Mouse (Mus musculus) gastrocnemius, adult 8-10 months (tissue): ENCODE results near the gene Ftl1. TPM values are rescaled to one million over a fixed set of nuclear protein-coding genes. Genes with fewer than 3 reads are reported as not detected.
"Not testable (repeated sequence)": the region's sequence is repeated elsewhere in the genome, so short reads cannot be mapped to it uniquely, and the experiment has no call there.

ENCODE experiments used
- DNase-seq, 2 experiments: peaks; one replicate each; pipeline ENCODE4 v3.0.0; 2022; ENCODE audit warnings: low spot score in 2 of 2
- total RNA-seq, 4 experiments: library from RNA; stranded (reverse); gene quantifications; 2 replicates each; pipeline ENCODE4 v1.2.4; 2022

Gene Ftl1
- total RNA-seq, 4 experiments from 2014 or later, result 83.2 to 132 (median 121) TPM

DNA sequence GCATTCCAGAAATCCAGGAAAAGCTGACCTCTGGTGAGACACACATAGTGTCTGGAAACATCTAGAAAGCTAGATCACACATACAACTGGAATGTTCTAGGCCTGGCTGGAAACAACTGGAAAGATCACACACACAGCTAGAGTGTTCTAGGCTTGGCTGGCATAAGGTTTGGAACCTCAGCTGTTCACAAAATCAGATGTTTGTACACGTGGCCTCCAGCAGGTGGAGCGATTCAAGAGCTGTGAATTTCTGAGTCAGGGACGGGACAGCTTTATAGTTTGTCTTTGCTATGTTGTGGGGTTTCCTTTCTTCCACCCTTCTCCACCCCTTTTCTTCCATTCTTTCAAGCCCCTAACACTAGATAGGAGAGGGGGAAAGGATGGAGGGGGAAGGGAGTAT lies 17.3 kb upstream of the Ftl1 start:
- DNase-seq, result no peak

DNA sequence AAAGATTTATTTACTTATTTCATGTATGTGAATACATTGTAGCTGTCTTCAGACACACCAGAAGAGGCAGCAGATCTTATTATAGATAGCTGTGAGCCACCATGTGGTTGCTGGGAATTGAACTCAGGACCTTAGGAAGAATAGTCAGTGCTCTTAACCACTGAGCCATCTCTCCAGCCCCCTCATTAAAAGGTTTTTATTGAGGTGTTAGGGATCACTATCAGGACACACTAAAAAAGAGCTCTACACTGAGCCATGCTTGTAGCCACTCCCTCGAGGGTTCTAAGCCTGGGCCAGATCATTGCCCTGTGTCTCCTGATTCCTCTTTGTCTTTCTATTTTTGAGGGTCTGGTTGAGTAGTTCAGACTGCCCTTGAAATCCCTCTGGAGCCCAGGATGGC lies 16.8 kb upstream of the Ftl1 start:
- no peak for DNase-seq

DNA sequence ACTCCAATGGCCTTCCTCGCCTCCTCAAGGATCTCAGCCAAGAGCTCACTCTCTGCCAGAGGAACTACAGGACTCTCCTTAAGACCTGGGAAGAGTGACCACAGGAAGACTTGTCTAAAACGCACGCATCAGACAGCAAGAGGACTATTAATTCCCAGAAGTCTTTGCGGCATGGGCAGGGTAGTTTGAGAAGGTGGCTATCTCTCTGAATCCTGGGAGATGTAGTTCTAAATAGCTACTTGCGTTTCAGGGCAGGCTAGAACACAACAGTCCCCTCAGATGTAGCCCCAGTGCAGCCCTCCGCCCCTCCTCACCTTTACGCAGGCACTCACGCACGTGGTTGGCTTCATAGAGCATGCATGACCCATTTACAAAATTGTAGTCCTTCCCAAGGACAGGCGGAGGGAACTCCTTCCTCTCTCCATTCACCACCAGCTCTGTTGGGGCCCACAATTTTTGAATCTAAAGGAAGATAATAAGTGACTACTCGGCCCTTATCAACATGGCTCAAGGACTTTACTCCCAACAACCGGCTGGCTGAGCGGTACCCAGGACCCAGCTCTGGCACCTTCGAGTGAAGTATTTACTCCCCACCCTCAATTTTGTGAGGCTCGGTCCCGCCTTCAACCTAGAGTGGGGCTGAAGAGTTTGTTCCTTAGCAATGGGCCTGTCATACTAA lies 15.7 kb upstream of the Ftl1 start:
- no peak for DNase-seq

DNA sequence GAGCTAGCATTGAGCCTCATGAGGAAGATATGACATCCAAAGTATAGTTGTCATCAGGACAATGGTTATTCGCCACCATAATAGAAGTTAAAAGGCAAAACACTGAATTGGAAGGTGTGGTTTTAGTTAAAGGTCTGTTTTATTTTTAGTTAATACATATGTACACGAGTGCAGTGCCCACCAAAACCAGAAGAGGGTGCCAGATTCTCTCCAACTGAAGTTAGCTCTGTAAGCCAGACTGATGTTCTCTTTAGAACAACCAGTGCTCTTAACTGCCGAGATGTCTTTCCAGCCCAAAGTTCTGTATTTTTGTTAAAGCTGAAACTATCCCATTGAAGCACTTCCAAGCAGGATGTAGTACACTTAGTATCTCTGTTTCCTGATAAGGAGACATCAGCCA lies 11.2 kb upstream of the Ftl1 start:
- no peak for DNase-seq

DNA sequence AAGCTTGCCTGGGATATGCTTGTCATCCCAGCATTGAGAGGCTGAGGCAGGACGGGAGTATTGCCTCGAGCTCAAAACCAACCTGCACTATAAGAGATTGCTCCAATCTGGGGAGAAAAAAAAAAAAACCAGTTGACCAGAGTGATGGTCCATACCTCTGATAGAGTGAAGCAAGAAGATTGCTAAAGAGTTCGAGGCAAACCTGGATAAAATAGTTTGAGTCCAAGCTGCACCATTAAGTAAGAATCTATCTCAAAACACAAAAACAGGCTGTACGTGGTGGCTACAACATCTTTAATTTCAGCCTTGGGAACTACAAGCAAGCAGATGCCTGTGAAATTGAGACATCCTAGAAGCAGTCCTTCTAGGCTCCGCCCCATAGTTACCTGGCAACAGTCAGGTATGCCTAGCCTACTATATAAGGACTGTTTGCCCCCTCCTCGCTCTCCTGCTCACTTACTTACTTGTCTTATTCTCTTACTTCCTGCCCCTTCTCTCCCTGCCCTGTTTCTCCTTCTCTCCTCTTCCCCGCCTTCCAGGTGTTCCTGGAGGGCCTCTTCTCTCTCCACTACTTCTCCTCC lies 7.5 kb upstream of the Ftl1 start:
- DNase-seq, result no peak

DNA sequence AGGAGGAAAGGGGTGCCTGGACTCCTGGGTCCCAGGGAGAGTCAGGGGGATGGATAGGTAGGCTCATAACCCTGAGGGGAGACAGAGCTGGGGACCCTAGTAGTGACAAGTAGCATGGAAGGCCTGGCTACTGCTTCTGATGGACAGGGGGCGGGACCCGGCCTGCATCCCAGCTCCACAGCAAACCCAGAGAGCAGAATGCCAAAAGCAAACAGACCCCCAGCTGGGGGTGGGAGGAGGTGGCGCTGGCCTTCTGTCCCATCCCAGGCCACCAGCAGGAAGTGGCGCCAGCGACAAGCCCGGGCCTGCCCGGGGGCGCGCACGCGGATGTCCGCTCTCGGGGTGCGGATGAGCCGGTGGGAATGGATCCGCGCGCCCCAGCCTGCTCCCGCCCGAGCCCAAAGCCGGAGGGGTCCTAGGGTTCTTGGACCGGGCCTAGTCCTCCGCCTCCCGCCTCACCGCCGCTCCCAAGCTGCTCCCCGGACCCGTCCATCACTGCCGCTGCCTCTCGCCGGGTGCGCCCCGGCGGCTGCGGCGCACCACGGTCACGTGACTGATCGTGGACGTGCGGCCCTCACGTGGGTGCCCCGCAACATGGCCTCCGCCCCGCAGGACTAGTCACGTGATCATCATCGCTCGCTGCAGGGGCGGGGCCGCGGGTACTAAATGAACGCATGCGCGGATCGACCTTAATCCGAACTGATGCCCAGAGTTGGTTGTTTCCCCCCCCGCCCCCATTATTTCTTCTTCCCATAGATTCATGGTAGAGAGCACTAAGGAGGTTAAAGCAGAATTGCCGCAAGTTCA lies 6.8 kb upstream of the Ftl1 start, which contains the start of gene Bax:
Gene Bax, minus strand, starts transcription at position 616 of the 807 bp plus-strand sequence.
- peak; percentile 94 to 95 for DNase-seq

DNA sequence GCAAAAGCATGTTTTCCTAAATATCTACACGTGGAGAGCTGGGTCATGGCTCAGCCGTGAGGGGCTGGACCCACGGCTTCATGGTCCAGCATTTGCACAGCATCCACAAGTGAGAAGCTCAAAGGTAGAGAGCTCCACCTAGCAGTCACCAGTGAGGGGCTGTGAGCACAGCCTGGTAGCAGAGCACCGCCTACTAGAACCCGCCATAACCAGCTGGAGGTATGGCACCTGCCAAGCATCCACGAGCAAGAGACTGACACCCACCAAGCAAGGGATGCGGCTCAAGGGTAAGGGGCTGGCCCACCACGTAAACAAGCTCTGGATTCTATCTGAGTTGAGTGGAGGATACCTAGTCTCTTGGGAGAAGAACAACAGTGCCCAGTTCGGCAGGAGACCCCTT lies 5.9 kb upstream of the Ftl1 start:
- DNase-seq, result no peak

DNA sequence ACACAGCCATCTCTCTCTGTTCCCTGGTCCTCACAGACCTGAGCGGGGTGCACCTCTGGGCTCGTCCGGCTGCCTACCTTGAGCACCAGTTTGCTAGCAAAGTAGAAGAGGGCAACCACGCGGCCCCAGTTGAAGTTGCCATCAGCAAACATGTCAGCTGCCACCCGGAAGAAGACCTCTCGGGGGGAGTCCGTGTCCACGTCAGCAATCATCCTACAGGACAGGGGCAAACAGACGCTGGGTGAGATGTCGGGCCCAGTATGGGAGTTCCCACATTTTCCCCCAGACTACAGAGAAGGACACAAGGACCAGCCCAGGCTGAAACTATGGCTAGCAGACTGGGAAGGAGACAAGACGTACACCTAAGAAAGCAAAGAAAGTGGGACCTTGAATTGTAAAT lies 5.4 kb upstream of the Ftl1 start:
- no peak for DNase-seq

DNA sequence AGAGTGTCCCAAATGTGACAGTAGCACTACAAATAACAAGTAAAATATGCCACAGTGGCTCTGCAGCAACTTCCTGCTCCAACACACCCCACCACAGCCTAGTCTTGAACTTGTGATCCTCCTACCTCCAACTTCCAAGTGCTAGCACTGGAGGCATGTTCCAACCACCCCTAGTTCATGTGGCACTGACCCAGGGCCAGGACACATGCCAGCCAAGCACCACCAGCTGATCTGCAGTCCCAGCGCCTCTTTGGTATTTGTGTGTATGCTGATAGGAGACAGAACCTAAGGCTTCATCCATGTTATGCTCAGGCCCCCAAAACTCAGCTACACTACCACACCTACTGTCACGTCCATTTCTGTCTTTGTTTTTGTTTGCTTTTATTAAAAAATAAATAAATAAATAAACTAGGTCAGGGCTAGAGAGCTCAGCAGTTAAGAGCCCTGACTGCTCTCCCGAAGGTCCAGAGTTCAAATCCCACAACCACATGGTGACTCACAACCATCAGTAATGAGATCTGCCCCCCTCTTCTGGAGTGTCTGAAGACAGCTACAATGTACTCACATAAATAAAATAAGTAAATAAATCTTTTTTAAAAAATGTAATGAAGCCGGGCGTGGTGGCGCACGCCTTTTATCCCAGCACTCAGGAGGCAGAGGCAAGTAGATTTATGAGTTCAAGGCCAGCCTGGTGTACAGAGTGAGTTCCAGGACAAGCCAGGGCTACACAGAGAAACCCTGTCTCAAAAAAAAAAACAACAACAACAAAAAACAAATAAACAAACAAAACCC lies 4.5 kb upstream of the Ftl1 start:
- no peak for DNase-seq

GRCm38 (mm10) chr7:45462868-45463267 lies 3.2 kb upstream of the Ftl1 start:
- DNase-seq, result not testable (repeated sequence)

- DNase-seq, result no peak
Measured at GRCm38 (mm10) chr7:45462325-45462724, 2.6 kb upstream of the Ftl1 start.

DNA sequence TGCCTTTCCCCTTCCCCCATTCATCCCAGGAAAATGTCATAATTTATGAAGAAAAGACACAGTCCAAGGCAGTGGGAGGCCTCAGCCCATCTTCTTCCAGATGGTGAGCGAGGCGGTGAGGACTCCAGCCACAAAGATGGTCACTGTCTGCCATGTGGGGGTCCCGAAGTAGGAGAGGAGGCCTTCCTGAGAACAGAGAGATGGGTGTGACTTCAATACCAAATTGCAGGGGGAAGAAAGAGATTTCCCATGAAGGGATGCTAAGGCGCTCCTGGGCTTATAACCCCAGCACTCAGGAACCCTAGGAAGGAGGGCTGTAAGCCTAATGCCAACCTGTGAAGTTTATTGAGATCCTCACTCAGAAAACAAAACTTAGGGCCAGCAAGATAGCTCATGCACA lies 2.1 kb upstream of the Ftl1 start:
- no peak for DNase-seq

DNA sequence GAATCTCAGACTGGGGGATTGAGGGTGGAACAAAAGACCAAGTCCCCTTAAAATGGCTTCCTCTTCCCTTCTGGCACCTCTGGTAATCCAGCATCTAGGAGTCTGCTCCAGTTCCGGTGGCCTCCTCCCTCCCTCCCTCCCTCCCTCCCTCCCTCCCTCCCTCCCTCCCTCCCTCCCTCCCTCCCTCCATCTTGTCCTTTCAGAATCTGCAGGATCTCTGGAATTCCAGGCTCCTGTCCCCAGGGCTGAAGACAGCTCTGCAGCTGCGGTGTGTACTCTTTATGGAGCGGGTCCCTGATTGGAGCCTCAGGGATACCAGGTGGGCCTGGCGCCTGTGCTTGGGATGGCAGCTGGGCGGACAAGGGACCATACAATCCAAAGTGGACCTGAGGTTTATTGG lies 1.6 kb upstream of the Ftl1 start:
- DNase-seq, result no peak

DNA sequence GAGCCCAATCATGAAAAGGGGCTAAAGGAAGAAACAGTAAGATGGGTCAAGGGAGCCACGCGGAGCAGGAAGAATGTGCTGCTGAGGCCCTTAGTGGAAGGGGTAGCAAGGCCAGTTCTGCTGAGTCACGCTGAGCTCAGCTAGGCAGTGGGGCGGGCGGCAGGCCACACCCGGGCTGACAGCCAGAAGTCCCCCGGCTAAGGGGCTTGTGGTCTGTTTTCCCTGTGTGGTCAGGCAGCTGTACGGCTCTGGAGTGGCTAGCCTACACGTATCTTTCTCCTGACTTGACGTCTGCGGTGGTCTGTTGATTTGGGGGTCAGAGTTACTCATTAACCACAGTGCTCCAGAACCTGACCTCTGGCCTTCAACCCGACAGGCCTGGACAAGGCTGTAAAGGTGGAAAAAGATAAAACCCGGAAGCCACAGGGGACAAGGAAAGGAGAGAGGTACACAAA lies 1.2 kb upstream of the Ftl1 start:
- peak; percentile 57 to 67 for DNase-seq

- DNase-seq, result no peak
Measured at GRCm38 (mm10) chr7:45460377-45460776, 693 bp upstream of the Ftl1 start.

DNA sequence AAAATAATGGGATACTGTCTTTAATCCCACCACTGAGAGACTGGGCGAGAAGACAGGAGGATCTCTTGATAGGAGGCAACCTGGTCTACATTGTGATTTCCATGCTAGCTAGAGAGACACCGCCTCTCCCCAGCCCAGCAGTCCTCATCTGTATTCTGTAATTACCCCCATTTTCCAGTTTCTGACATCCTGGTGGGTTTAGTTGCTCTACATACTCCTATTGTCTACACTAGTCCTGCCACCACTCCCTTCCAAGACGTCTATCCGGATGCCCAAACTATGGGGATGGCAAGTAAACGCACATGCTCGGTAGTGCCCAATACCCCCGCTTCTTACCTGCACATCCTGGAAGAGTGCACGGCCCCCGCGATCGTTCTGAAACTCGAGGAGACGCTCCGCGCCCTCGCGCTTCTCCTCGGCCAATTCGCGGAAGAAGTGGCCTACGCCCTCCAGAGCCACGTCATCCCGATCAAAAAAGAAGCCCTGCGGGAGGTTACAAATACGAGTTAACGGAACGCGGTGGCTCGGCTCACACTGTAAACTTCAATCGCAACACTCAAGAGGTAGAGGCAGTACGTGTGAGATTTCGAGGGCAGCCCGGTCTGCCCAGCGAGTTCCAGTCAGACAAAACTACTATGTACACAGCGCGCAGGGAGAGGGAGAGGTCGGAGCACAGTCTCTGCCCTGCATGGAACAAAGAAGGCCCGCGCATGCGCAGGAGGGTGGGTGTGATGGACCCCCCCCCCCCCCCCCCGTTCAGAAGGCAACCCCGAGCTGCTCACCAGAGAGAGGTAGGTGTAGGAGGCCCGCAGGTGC lies 728 bp downstream of the Ftl1 start:
- DNase-seq, result peak in 1 of 2 experiments; percentile 58

DNA sequence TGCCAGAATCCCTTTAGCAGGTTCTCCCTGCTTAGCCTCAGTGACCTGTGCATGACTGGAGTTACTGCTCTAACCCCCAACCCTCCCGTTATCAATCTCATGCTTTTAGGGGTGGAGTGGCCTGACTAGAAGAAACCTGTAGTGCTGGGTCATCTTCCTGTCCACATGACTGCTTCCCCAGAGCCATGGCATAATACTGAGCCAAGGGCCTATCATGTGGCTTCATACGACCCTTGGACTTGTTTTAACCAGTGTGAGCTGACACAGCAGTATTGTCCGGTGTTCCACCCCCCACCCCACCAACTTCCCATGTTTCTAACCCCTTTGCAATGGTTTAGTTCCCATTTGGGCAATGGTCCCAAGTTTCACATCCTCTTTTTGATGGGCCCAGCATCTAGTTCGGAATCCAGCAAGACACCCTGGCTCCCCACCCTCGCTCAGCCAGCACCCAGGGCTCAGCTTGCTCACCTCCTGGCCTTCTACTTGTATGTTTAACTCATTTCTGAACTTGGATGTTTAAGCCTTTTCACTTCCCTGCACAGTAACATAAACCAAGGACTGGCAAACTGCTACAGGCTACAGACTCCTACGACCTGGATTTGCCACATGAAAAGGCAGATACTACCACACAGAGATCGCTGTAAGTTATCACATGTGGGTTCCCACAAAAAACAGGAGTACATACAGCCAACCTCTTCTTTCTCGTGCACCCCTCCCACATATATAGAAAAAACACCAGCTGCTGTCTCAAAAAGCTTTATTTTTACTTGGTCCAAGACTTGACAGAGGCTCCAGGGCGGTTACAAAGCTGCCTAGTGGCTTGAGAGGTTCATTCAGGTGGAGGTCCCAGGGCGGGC lies 2.3 kb downstream of the Ftl1 start:
- no peak for DNase-seq

- DNase-seq, result no peak
Measured at GRCm38 (mm10) chr7:45456721-45457203, 2.9 kb downstream of the Ftl1 start.

GRCm38 (mm10) chr7:45455932-45456696 lies 3.6 kb downstream of the Ftl1 start:
- DNase-seq, result no peak
